Mouse (Mus musculus): ENCODE measurements around the gene Gpc2.

DNA sequence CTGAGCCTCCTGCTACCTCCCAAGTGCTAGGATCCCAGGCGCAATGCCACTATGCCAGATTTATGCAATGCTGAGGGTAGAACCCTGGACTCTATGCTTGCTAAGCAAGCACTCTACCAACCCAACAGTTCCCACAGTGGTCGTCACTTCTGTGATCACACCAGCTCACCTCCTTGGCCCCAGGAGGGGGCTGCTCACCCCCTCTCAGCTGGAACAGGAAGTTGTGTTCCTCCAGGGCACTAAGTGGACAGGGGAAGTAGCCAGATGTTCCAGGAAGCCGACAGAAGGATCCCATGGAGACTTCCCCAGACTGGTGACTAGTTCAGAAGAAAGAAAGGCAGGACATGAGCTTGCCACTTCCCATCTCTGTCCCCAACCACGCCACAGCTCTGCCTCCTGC lies 17.8 kb downstream of the Gpc2 start:
- TF ChIP-seq CTCF (conservative IDR thresholded peaks at IDR 0.05; ENCODE audit: low read length) (no peak), NANOG (IDR thresholded peaks at IDR 0.05; ENCODE audit: borderline replicate concordance, low read length) (no peak), POU5F1 (IDR thresholded peaks at IDR 0.05; ENCODE audit: borderline replicate concordance, low read length) (no peak)
